In genomic region chr1:106658293-106658847, GRCm38 (mm10) we compare ENCODE assay signal across 30 mouse cellular contexts. TPM values are rescaled to one million over a fixed set of nuclear protein-coding genes. Genes with fewer than 3 reads are reported as not detected.
A peak's percentile ranks its signal among the peaks of the same experiment; 100 is the strongest.
DNase-seq lines count a peak whose midpoint lies in the region; ATAC-seq lines count a peak whose summit lies in the region.
"Had no signal": no experiment of that assay in that cellular context is flagged by ENCODE, and none has a peak within 500 bp of the region (broad histone marks: within the 10 kb centered on the region; RNA-seq: fewer than 3 reads in every experiment).

No protein-coding gene starts in this region.

- no peak overlapping the region for H3K4me2 ChIP-seq in liver, embryonic 11.5 days
- H3K4me2 ChIP-seq: embryonic facial prominence, embryonic 15.5 days; forebrain, embryonic 12.5 days; heart, embryonic 15.5 days; hindbrain, embryonic 12.5 days; midbrain, embryonic 12.5 days; neural tube, embryonic 13.5 days; stomach, embryonic 15.5 days had no signal

- H3K9me3 ChIP-seq in liver, embryonic 11.5 days (ENCODE audit: control insufficient read depth, low read length) = no peaks in the 10 kb centered on the region
- H3K9me3 ChIP-seq: embryonic facial prominence, embryonic 10.5 days; embryonic facial prominence, embryonic 15.5 days; forebrain, embryonic 12.5 days; heart, embryonic 10.5 days; heart, embryonic 15.5 days; hindbrain, embryonic 12.5 days; midbrain, embryonic 12.5 days; neural tube, embryonic 13.5 days; stomach, embryonic 15.5 days had no signal

- H3K27me3 ChIP-seq in liver, embryonic 11.5 days (replicated peaks; ENCODE audit: control insufficient read depth, insufficient read depth, low read length) = no peaks in the 10 kb centered on the region
- H3K27me3 ChIP-seq: embryonic facial prominence, embryonic 15.5 days; forebrain, embryonic 12.5 days; heart, embryonic 15.5 days; hindbrain, embryonic 12.5 days; midbrain, embryonic 12.5 days; neural tube, embryonic 13.5 days; stomach, embryonic 15.5 days had no signal

- 57% methylated on average over 4 of the region's 5 CpGs for WGBS in liver, embryonic 11.5 days

- H3K36me3 ChIP-seq in liver, embryonic 11.5 days (ENCODE audit: control insufficient read depth, insufficient read depth, low read length) = no peaks in the 10 kb centered on the region
- H3K36me3 ChIP-seq: embryonic facial prominence, embryonic 10.5 days; embryonic facial prominence, embryonic 15.5 days; forebrain, embryonic 12.5 days; heart, embryonic 10.5 days; heart, embryonic 15.5 days; hindbrain, embryonic 12.5 days; midbrain, embryonic 12.5 days; neural tube, embryonic 13.5 days; stomach, embryonic 15.5 days had no signal

- H3K27ac ChIP-seq in liver, embryonic 11.5 days (ENCODE audit: low read depth, low read length) = no peak overlapping the region
- H3K27ac ChIP-seq: embryonic facial prominence, embryonic 10.5 days; embryonic facial prominence, embryonic 15.5 days; forebrain, embryonic 12.5 days; heart, embryonic 10.5 days; heart, embryonic 15.5 days; hindbrain, embryonic 12.5 days; hindbrain, postnatal 0 days; kidney, postnatal 0 days; midbrain, embryonic 12.5 days; neural tube, embryonic 13.5 days; stomach, embryonic 15.5 days had no signal

- H3K4me1 ChIP-seq in liver, embryonic 11.5 days (replicated peaks; ENCODE audit: control insufficient read depth, insufficient read depth, low read length) = peaks cover 4% of the 10 kb centered on the region; the same call in 1 of the 2 replicates
- H3K4me1 ChIP-seq: forebrain, embryonic 12.5 days; hindbrain, embryonic 12.5 days; midbrain, embryonic 12.5 days; stomach, embryonic 15.5 days had no signal

- no peak overlapping the region for H3K9ac ChIP-seq in liver, embryonic 11.5 days (ENCODE audit: low read depth, low read length)
- H3K9ac ChIP-seq: embryonic facial prominence, embryonic 15.5 days; forebrain, embryonic 12.5 days; forebrain, postnatal 0 days; heart, embryonic 15.5 days; hindbrain, embryonic 12.5 days; midbrain, embryonic 12.5 days; neural tube, embryonic 13.5 days; stomach, embryonic 15.5 days had no signal

- H3K4me3 ChIP-seq in liver, embryonic 11.5 days (ENCODE audit: low read depth, low read length) = no peak overlapping the region
- H3K4me3 ChIP-seq: embryonic facial prominence, embryonic 10.5 days; embryonic facial prominence, embryonic 15.5 days; forebrain, embryonic 12.5 days; heart, embryonic 10.5 days; heart, embryonic 15.5 days; hindbrain, embryonic 12.5 days; midbrain, embryonic 12.5 days; neural tube, embryonic 13.5 days; stomach, embryonic 15.5 days had no signal

- no peak for DNase-seq in liver, embryonic 11.5 days (ENCODE audit: low spot score)
- DNase-seq in liver = no peak
- peak; percentile 80 for DNase-seq in 416B (ENCODE audit: low read depth)
- DNase-seq in heart, postnatal 4 days = no peak
- DNase-seq in kidney, postnatal 36 days = no peak
- DNase-seq: adrenal gland, postnatal 25 days; cerebellum, adult 11-12 months; cerebellum, adult 9-11 months; forebrain, postnatal 0 days; gastrocnemius, postnatal 10 days; heart, adult 11 months; kidney, adult 8-10 months; layer of hippocampus, adult 9-11 months; lung, postnatal 4 days; thymus, postnatal 14 days had no signal

- peak; percentile 78 for ATAC-seq in liver, embryonic 11.5 days (replicated peaks; ENCODE audit: low FRiP score)
- ATAC-seq in inflammation-experienced regulatory T-cells, adult 6 months = peak; percentile 33
- peak; percentile 72 for ATAC-seq in megakaryocyte progenitor cell, adult 5-6 weeks (replicated peaks; ENCODE audit: poor library complexity)
- ATAC-seq: forebrain, postnatal 0 days; hindbrain, postnatal 0 days; intestine, embryonic 16.5 days; lung, postnatal 0 days had no signal

RNA-seq across cellular contexts. Expression of gene Bcl2, which starts 55.7 kb away (rescaled TPM):
- polyA plus RNA-seq in liver, embryonic 11.5 days (2014; fragmentation: Nextera tagmentation; extraction: Ambion mirVana) = 2.8 and 3.3 TPM in 2 replicates
- 100 to 1,000 TPM in 2 of 3 experiments, 10 to 100 TPM in 1; 22.7 to 169 (median 147) TPM for polyA plus RNA-seq in inflammation-experienced regulatory T-cells, adult 6 months (2017; shearing (Covaris generic))
- total RNA-seq in megakaryocyte progenitor cell, adult 5-6 weeks (2015) = 30.3 and 32.6 TPM in 2 replicates
- 29.1 and 31.1 TPM in 2 replicates for total RNA-seq in megakaryocyte progenitor cell, adult 5-6 weeks (2017)
- total RNA-seq in heart, postnatal 4 days (2021) = 10 to 100 TPM; 13.6 to 16.0 TPM
